Mouse (Mus musculus) liver (tissue): ENCODE results near the gene AC134908.4.
"Not testable (repeated sequence)": the region's sequence is repeated elsewhere in the genome, so short reads cannot be mapped to it uniquely, and the experiment has no call there.

Experiments used
- DNase-seq: peaks from one replicate; pipeline ENCODE4 v3.0.0-alpha.2; 2020; ENCODE audit warnings: mixed read lengths

The AC134908.4 gene

GRCm38 (mm10) chr17:25762591-25762990, 32.9 kb downstream of the AC134908.4 start:
- no peak for DNase-seq

DNA sequence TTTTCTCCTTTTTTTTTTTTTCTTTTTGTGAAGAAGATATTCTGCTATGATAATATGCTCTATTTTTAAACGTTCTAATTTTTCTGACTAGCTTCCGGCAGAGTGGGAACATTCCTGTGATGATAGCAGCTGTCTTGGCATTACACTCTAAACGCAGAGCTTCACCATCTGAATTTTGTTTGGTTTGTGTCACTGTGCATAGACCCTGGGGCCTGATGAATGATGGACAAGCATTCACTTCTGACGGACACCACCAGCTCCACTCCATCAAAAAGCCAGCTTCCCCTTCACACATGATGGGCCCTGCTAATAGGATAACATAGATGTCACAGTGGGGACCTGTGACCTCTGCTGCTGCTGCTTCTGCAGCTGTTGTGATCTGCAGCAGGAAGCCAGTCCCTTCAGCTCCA, 33.9 kb downstream of the AC134908.4 start:
- DNase-seq: no peak

GRCm38 (mm10) chr17:25760148-25760547, 35.3 kb downstream of the AC134908.4 start:
- DNase-seq: no peak

DNA sequence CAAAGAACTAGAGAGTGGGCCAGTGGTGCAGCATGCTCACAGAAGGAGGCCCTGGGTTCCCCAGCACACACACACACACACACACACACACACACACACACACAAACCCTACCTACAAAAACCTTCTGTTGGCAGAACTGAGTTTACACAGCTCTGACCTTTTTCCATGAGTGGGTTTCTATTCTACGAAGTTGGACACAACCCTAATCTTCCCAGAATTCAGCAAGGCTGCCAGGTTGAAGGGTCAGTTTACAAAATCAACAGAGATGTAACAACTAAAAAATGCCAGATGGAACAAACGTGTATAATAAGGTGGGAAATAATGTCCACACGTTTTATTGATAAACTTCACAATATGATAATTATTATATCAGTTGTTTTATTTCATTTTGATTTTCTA, 37.8 kb downstream of the AC134908.4 start:
- no peak for DNase-seq

GRCm38 (mm10) chr17:25756378-25757242, 38.8 kb downstream of the AC134908.4 start:
- no peak for DNase-seq

GRCm38 (mm10) chr17:25755627-25756377, 39.7 kb downstream of the AC134908.4 start:
- DNase-seq: no peak

DNA sequence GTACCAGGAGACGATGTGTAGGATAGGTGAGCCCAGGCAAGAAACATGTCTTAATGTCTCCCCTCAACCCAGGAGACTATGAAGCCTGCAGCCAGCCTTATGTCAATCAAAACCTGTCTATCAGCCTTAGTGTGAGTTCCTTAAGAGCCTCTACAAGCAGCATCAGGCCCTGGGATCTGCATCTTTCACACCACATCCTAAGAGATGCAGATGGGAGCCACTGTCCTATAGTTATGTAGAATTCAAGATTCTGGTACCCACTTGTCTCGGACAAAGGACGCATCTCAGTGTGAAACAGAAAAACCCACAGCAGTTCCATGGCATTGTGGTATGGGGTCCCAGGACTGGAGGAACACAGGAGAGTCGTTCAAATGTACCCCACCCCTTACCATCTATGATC, 40.4 kb downstream of the AC134908.4 start:
- no peak for DNase-seq

- no peak for DNase-seq
These were observed 41.2 kb downstream of the AC134908.4 start, which contains the start of gene Msln for GRCm38 (mm10) chr17:25754241-25754640. Msln (minus strand) TSS chr17:25754378.

- DNase-seq: peak; percentile 53
These were observed 44.0 kb downstream of the AC134908.4 start for GRCm38 (mm10) chr17:25751446-25751845.

GRCm38 (mm10) chr17:25749314-25749713, 46.1 kb downstream of the AC134908.4 start:
- DNase-seq: no peak

DNA sequence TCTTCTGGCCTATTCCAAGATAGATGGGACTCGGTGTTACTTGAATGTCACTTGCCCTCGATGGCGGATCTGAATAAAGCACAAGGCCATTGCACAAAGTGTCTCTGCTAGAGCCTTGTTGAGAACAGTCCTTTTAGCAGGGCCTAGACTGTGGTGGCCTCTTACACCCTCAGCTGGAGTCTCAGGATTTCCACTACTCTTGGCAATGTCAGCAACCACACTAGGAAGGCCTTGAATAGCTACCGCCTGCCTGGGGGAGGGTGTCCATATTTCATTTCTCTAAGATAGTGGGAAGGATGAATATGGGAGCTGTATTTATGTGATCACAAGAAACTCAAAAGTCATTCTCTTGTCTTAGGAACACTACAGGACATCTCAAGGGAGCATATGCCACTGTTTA, 47.2 kb downstream of the AC134908.4 start:
- no peak for DNase-seq

DNA sequence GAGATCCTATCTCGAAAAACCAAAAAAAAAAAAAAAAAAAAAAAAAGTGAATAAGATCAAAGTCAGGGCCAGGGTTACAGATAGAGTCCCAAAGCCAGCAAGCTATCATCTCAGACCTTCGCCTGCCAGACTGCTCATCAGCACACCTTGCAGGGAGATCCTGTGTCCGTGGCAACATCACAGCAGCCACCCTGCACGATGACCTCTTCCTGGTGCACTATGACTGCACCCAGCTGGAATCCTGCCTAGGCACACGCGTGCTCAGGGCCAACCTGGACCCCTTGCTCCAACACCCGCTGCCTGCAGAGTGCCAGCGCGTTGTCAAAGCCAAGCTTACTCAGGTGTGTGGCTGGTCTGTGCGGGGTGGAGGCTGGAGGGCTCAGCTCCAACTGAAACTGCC, 51.1 kb downstream of the AC134908.4 start:
- no peak for DNase-seq

DNA sequence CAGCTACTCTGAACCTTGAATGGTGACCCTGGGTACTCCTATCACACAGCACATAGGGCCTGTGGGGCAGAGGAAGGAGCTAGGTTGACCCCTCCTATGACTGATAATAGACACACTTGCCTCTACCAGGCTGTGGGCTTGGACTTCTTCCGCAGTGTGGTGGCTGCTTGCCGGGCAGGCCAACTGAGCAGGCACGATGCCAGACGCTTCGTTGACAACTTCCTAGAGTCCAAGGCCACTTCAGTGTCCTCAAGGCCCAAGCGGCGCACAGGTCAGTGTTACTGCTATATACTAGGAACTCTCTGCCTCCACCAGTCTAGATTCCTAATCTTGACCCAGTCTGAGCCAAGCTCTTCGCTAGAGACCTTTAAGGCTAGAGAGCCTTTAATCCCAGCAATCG, 51.6 kb downstream of the AC134908.4 start:
- no peak for DNase-seq

DNA sequence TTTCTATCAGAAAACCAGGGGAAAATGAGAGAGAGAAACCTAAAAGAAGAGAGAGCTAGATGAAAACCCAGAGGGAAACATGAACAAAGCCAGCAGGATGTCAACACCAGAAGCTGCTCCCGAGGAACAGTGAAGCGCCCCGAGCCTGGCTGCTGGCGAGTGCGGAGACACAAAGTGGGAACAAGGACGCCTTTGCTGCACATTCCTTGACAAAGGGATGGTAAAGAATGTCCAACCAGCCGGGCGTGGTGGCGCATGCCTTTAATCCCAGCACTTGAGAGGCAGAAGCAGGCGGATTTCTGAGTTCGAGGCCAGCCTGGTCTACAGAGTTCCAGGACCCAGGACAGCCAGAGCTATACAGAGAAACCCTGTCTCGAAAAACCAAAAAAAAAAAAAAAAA, 54.0 kb downstream of the AC134908.4 start:
- DNase-seq: not testable (repeated sequence)
